Mouse (Mus musculus) midbrain, postnatal 0 days (tissue): Measurements from ENCODE around the gene 4632433K11Rik. TPM values are rescaled to one million over a fixed set of nuclear protein-coding genes. Genes with fewer than 3 reads are reported as not detected.

Experiments used
- ATAC-seq: fragments of 200-750 bp; cut with Nextera tagmentation; 2 replicates; pipeline ENCODE4 v1.8.0; 2017; ENCODE audit warnings: moderate number of reproducible peaks, mild to moderate bottlenecking, moderate TSS enrichment, moderate library complexity; ENCODE audit not compliant: low FRiP score
- DNase-seq: peaks from one replicate; pipeline ENCODE4 v3.0.0-alpha.2; 2015; ENCODE audit warnings: low spot score
- H3K27ac ChIP-seq: fragments of 300-500 bp; sonication (generic); 2 replicates; pipeline ENCODE4 v1.5.1; 2014; ENCODE audit warnings: low read depth, mild to moderate bottlenecking, low read length, mixed read lengths
- H3K27me3 ChIP-seq: fragments of 300-500 bp; sonication (generic); 2 replicates; pipeline ENCODE4 v1.6.1; 2014; ENCODE audit warnings: low read length, control low read depth, mixed read lengths; ENCODE audit not compliant: insufficient read depth
- H3K36me3 ChIP-seq: fragments of 300-500 bp; sonication (generic); 2 replicates; pipeline ENCODE4 v1.6.1; 2014; ENCODE audit warnings: low read length, control low read depth, mixed read lengths; ENCODE audit not compliant: insufficient read depth
- H3K4me1 ChIP-seq: fragments of 300-500 bp; sonication (generic); 2 replicates; pipeline ENCODE4 v1.6.1; 2014; ENCODE audit warnings: mild to moderate bottlenecking, control low read depth, antibody characterized with exemption, low read length, mixed read lengths; ENCODE audit not compliant: insufficient read depth
- H3K4me2 ChIP-seq: fragments of 300-500 bp; sonication (generic); 2 replicates; pipeline ENCODE4 v1.6.1; 2014; ENCODE audit warnings: low read depth, mild to moderate bottlenecking, low read length, mixed read lengths; ENCODE audit not compliant: poor library complexity, severe bottlenecking
- H3K4me3 ChIP-seq: fragments of 300-500 bp; sonication (generic); 2 replicates; pipeline ENCODE4 v1.5.1; 2014; ENCODE audit warnings: low read depth, mild to moderate bottlenecking, low read length, moderate library complexity
- H3K9ac ChIP-seq: fragments of 300-500 bp; sonication (generic); replicated peaks from 2 replicates; pipeline ENCODE4 v1.6.1; 2014; ENCODE audit warnings: mild to moderate bottlenecking, low read length, moderate library complexity, mixed read lengths; ENCODE audit not compliant: poor library complexity, severe bottlenecking
- H3K9me3 ChIP-seq: fragments of 300-500 bp; sonication (generic); 2 replicates; pipeline ENCODE4 v1.6.1; 2016; ENCODE audit warnings: low read length, control low read depth
- CTCF ChIP-seq: IDR thresholded peaks from 2 replicates; pipeline ENCODE4 v1.5.1; 2016; ENCODE audit warnings: antibody characterized with exemption, mild to moderate bottlenecking
- WGBS: fragments of 180-500 bp; shearing (Covaris S2); extraction: QIAGEN DNeasy Blood & Tissue Kit; methylation state at CpG from one replicate; pipeline ENCODE4 v1.1.7; 2014; 5-methylcytosine and 5-hydroxymethylcytosine counted together
- polyA plus RNA-seq: library from polyadenylated mRNA; unstranded; fragments of >200 nt; fragmentation: Nextera tagmentation; extraction: Ambion mirVana; gene quantifications from 2 replicates; pipeline ENCODE4 v1.2.1, GENCODE M21; 2015
- total RNA-seq: library from RNA; depleted of rRNA; stranded (reverse); fragments of >200 nt; gene quantifications from 2 replicates; pipeline ENCODE4 v1.2.3, GENCODE M21; 2014

4632433K11Rik gene
- total and polyA plus RNA-seq, 2 experiments from 2014 or later: not detected

- no peak for ATAC-seq
- H3K36me3 ChIP-seq: peaks cover 43% of the 10 kb centered on the region
- no peak for TF ChIP-seq CTCF
- no peak overlapping the region for H3K9ac ChIP-seq
- no peaks in the 10 kb centered on the region for H3K9me3 ChIP-seq
- no peak overlapping the region for H3K4me2 ChIP-seq
- 92% methylated on average over 27 of the region's 27 CpGs for WGBS
- no peak overlapping the region for H3K27ac ChIP-seq
- DNase-seq: no peak
- H3K4me1 ChIP-seq: no peaks in the 10 kb centered on the region
- no peak overlapping the region for H3K4me3 ChIP-seq
- no peaks in the 10 kb centered on the region for H3K27me3 ChIP-seq
Observed at GRCm38 (mm10) chr7:5012681-5013513, 21.0 kb upstream of the 4632433K11Rik start.

GRCm38 (mm10) chr7:5014251-5015117 lies 19.4 kb upstream of the 4632433K11Rik start, which contains the start of the genes Zfp524 and Fiz1:
TSS of gene Zfp524 (plus strand) at chr7:5014415.
TSS of gene Fiz1 (minus strand) at chr7:5014697.
- TF ChIP-seq CTCF: no peak
- under 1% methylated on average over 40 of the region's 42 CpGs for WGBS
- no peaks in the 10 kb centered on the region for H3K9me3 ChIP-seq
- peak within 1 kb of the TSS; percentile 73 for H3K4me2 ChIP-seq
- DNase-seq (peak; percentile 98), ATAC-seq (peak; percentile 86)
- H3K4me1 ChIP-seq: no peaks in the 10 kb centered on the region
- H3K36me3 ChIP-seq: peaks cover 27% of the 10 kb centered on the region
- no peaks in the 10 kb centered on the region for H3K27me3 ChIP-seq
- peak within 1 kb of the TSS; percentile 97 for H3K27ac ChIP-seq
- peak within 1 kb of the TSS; percentile 92 for H3K9ac ChIP-seq
- peak within 1 kb of the TSS; percentile 85 for H3K4me3 ChIP-seq

- H3K9me3 ChIP-seq: no peaks in the 10 kb centered on the region
- under 1% methylated on average over 58 of the region's 76 CpGs for WGBS
- ATAC-seq: peak; percentile 85
- peak within 1 kb of the TSS; percentile 85 for H3K4me3 ChIP-seq
- H3K4me2 ChIP-seq: peak within 1 kb of the TSS; percentile 73
- no peak for TF ChIP-seq CTCF
- H3K27me3 ChIP-seq: no peaks in the 10 kb centered on the region
- DNase-seq: peak; percentile 97
- peak within 1 kb of the TSS; percentile 97 for H3K27ac ChIP-seq
- H3K36me3 ChIP-seq: peaks cover 20% of the 10 kb centered on the region
- no peaks in the 10 kb centered on the region for H3K4me1 ChIP-seq
- peak within 1 kb of the TSS; percentile 92 for H3K9ac ChIP-seq
Observed at GRCm38 (mm10) chr7:5015118-5016001, 18.6 kb upstream of the 4632433K11Rik start, which contains the start of gene Gm44973. TSS of gene Gm44973 (plus strand) at chr7:5015496.

GRCm38 (mm10) chr7:5016057-5016456 lies 17.9 kb upstream of the 4632433K11Rik start:
- no peaks in the 10 kb centered on the region for H3K27me3 ChIP-seq
- H3K4me3 ChIP-seq: peak overlapping the region; percentile 85
- DNase-seq: no peak
- H3K9me3 ChIP-seq: no peaks in the 10 kb centered on the region
- no peak for TF ChIP-seq CTCF
- H3K9ac ChIP-seq: peak overlapping the region; percentile 72; the same call in 1 of the 2 replicates
- peaks cover 1% of the 10 kb centered on the region; the same call in 1 of the 2 replicates for H3K4me1 ChIP-seq
- WGBS: 53% methylated on average over 3 of the region's 3 CpGs
- no peak for ATAC-seq
- peak overlapping the region; percentile 97 for H3K27ac ChIP-seq
- peak overlapping the region; percentile 73 for H3K4me2 ChIP-seq
- peaks cover 15% of the 10 kb centered on the region for H3K36me3 ChIP-seq

GRCm38 (mm10) chr7:5016920-5017319 lies 17.0 kb upstream of the 4632433K11Rik start:
- no peak for TF ChIP-seq CTCF
- H3K9ac ChIP-seq: no peak overlapping the region
- no peaks in the 10 kb centered on the region for H3K9me3 ChIP-seq
- peaks cover 7% of the 10 kb centered on the region for H3K36me3 ChIP-seq
- H3K27ac ChIP-seq: no peak overlapping the region
- ATAC-seq (no peak), DNase-seq (no peak)
- H3K4me3 ChIP-seq: no peak overlapping the region
- H3K4me2 ChIP-seq: no peak overlapping the region
- WGBS: 96% methylated on average over 2 of the region's 2 CpGs
- H3K4me1 ChIP-seq: peaks cover 7% of the 10 kb centered on the region; the same call in 1 of the 2 replicates
- H3K27me3 ChIP-seq: no peaks in the 10 kb centered on the region
